Mouse (Mus musculus) neural tube, embryonic 13.5 days (tissue): ENCODE results near the gene Ccdc188. TPM values are rescaled to one million over a fixed set of nuclear protein-coding genes. Genes with fewer than 3 reads are reported as not detected.
A peak's percentile ranks its signal among the peaks of the same experiment; 100 is the strongest.

ENCODE experiments used
- ATAC-seq: fragments of 200-750 bp; cut with Nextera tagmentation; 2 replicates; pipeline ENCODE4 v1.8.0; 2017; ENCODE audit warnings: low read depth, mild to moderate bottlenecking, moderate TSS enrichment, moderate library complexity
- H3K27ac ChIP-seq: fragments of 300-500 bp; sonication (generic); replicated peaks from 2 replicates; pipeline ENCODE4 v1.5.1; 2015; ENCODE audit warnings: moderate library complexity, mild to moderate bottlenecking, inconsistent platforms
- H3K27me3 ChIP-seq: fragments of 300-500 bp; sonication (generic); 2 replicates; pipeline ENCODE4 v1.6.1; 2015; ENCODE audit warnings: mild to moderate bottlenecking, inconsistent platforms
- H3K36me3 ChIP-seq: fragments of 300-500 bp; sonication (generic); 2 replicates; pipeline ENCODE4 v1.6.1; 2015; ENCODE audit warnings: mild to moderate bottlenecking, inconsistent platforms
- H3K4me1 ChIP-seq: fragments of 300-500 bp; sonication (generic); replicated peaks from 2 replicates; pipeline ENCODE4 v1.6.1; 2015; ENCODE audit warnings: inconsistent platforms
- H3K4me2 ChIP-seq: fragments of 300-500 bp; sonication (generic); 2 replicates; pipeline ENCODE4 v1.6.1; 2015; ENCODE audit warnings: inconsistent platforms, mild to moderate bottlenecking, moderate library complexity
- H3K4me3 ChIP-seq: fragments of 300-500 bp; sonication (generic); 2 replicates; pipeline ENCODE4 v1.5.1; 2015; ENCODE audit warnings: mild to moderate bottlenecking, inconsistent platforms
- H3K9ac ChIP-seq: fragments of 300-500 bp; sonication (generic); 2 replicates; pipeline ENCODE4 v1.6.1; 2015; ENCODE audit warnings: moderate library complexity, mild to moderate bottlenecking, inconsistent platforms
- H3K9me3 ChIP-seq: fragments of 300-500 bp; sonication (generic); 2 replicates; pipeline ENCODE4 v1.6.1; 2016; ENCODE audit warnings: inconsistent platforms
- WGBS: fragments of 180-500 bp; shearing (Covaris S2); methylation state at CpG from one replicate; pipeline ENCODE4 v1.1.7; 2015; 5-methylcytosine and 5-hydroxymethylcytosine counted together
- polyA plus RNA-seq: library from polyadenylated mRNA; unstranded; fragments of >200 nt; fragmentation: Nextera tagmentation; extraction: Ambion mirVana; gene quantifications from 2 replicates; pipeline ENCODE4 v1.2.1, GENCODE M21; 2015

The Ccdc188 gene
- not detected in 2 replicates for polyA plus RNA-seq

- 84% methylated on average over 4 of the region's 4 CpGs for WGBS
- Histone ChIP-seq H3K4me1 (peaks cover 58% of the 10 kb centered on the region), H3K9ac (no peak within 1 kb of the TSS)
Measured at GRCm38 (mm10) chr16:18217579-18217978, at the start of gene Ccdc188. Gene Ccdc188, plus strand, starts transcription at chr16:18217879.

GRCm38 (mm10) chr16:18169156-18169555, 48.5 kb upstream of the Ccdc188 start:
- no peaks in the 10 kb centered on the region for H3K9me3 ChIP-seq
- no peak overlapping the region for H3K4me2 ChIP-seq
- H3K4me3 ChIP-seq, result no peak overlapping the region
- H3K27me3 ChIP-seq, result peaks cover 5% of the 10 kb centered on the region
- H3K36me3 ChIP-seq, result no peaks in the 10 kb centered on the region
- no peak overlapping the region for H3K27ac ChIP-seq
- H3K9ac ChIP-seq, result no peak overlapping the region
- no peak for ATAC-seq
- H3K4me1 ChIP-seq, result peaks cover 47% of the 10 kb centered on the region
- WGBS, result 85% methylated on average over 5 of the region's 5 CpGs

More at GRCm38 (mm10) chr16:18217579-18217978, at the start of gene Ccdc188:
- H3K9me3 ChIP-seq, result no peaks in the 10 kb centered on the region
- no peak within 1 kb of the TSS for H3K4me2 ChIP-seq
- H3K27ac ChIP-seq, result no peak within 1 kb of the TSS
- peaks cover 19% of the 10 kb centered on the region for H3K36me3 ChIP-seq
- no peak within 1 kb of the TSS for H3K4me3 ChIP-seq
- no peak for ATAC-seq
- no peaks in the 10 kb centered on the region for H3K27me3 ChIP-seq

- H3K4me3 ChIP-seq, result no peak overlapping the region
- H3K4me2 ChIP-seq, result no peak overlapping the region
- H3K4me1 ChIP-seq, result peaks cover 41% of the 10 kb centered on the region
- 84% methylated on average over 3 of the region's 3 CpGs for WGBS
- no peak overlapping the region for H3K27ac ChIP-seq
- no peaks in the 10 kb centered on the region for H3K9me3 ChIP-seq
- ATAC-seq, result no peak
- H3K27me3 ChIP-seq, result peaks cover 5% of the 10 kb centered on the region
- H3K9ac ChIP-seq, result no peak overlapping the region
- H3K36me3 ChIP-seq, result no peaks in the 10 kb centered on the region
Measured at GRCm38 (mm10) chr16:18169776-18170175, 47.9 kb upstream of the Ccdc188 start.

GRCm38 (mm10) chr16:18172266-18172855, 45.3 kb upstream of the Ccdc188 start:
- Histone ChIP-seq H3K4me1 (peaks cover 30% of the 10 kb centered on the region), H3K4me3 (no peak overlapping the region), H3K27me3 (peaks cover 5% of the 10 kb centered on the region), H3K9ac (no peak overlapping the region), H3K4me2 (no peak overlapping the region), H3K9me3 (no peaks in the 10 kb centered on the region), H3K27ac (no peak overlapping the region), H3K36me3 (no peaks in the 10 kb centered on the region)
- ATAC-seq, result peak; percentile 21; the same call in 1 of the 2 replicates
- WGBS, result 6% methylated on average over 7 of the region's 7 CpGs

GRCm38 (mm10) chr16:18173231-18173630, 44.4 kb upstream of the Ccdc188 start:
- Histone ChIP-seq H3K4me3 (no peak overlapping the region), H3K27ac (no peak overlapping the region), H3K27me3 (peaks cover 5% of the 10 kb centered on the region), H3K36me3 (no peaks in the 10 kb centered on the region), H3K4me2 (no peak overlapping the region), H3K4me1 (peaks cover 25% of the 10 kb centered on the region), H3K9me3 (no peaks in the 10 kb centered on the region), H3K9ac (peak overlapping the region; percentile 43)
- no peak for ATAC-seq
- 82% methylated on average over 9 of the region's 9 CpGs for WGBS

GRCm38 (mm10) chr16:18173788-18174187, 43.9 kb upstream of the Ccdc188 start:
- WGBS, result 63% methylated on average over 11 of the region's 11 CpGs
- Histone ChIP-seq H3K4me2 (no peak overlapping the region), H3K36me3 (no peaks in the 10 kb centered on the region), H3K9ac (no peak overlapping the region), H3K4me3 (no peak overlapping the region), H3K4me1 (peaks cover 25% of the 10 kb centered on the region), H3K27ac (no peak overlapping the region), H3K27me3 (peaks cover 5% of the 10 kb centered on the region), H3K9me3 (no peaks in the 10 kb centered on the region)
- ATAC-seq, result no peak

- no peak overlapping the region for H3K4me2 ChIP-seq
- H3K9me3 ChIP-seq, result no peaks in the 10 kb centered on the region
- H3K4me3 ChIP-seq, result no peak overlapping the region
- 60% methylated on average over 6 of the region's 6 CpGs for WGBS
- no peak for ATAC-seq
- peaks cover 35% of the 10 kb centered on the region for H3K4me1 ChIP-seq
- peaks cover 5% of the 10 kb centered on the region for H3K27me3 ChIP-seq
- H3K36me3 ChIP-seq, result no peaks in the 10 kb centered on the region
- no peak overlapping the region for H3K9ac ChIP-seq
- H3K27ac ChIP-seq, result no peak overlapping the region
Measured at GRCm38 (mm10) chr16:18175817-18176541, 41.7 kb upstream of the Ccdc188 start.

GRCm38 (mm10) chr16:18176758-18177157, 40.9 kb upstream of the Ccdc188 start:
- no peak overlapping the region for H3K9ac ChIP-seq
- H3K4me2 ChIP-seq, result no peak overlapping the region
- no peak overlapping the region for H3K27ac ChIP-seq
- H3K36me3 ChIP-seq, result no peaks in the 10 kb centered on the region
- peaks cover 43% of the 10 kb centered on the region for H3K4me1 ChIP-seq
- 82% methylated on average over 4 of the region's 4 CpGs for WGBS
- no peak for ATAC-seq
- no peaks in the 10 kb centered on the region for H3K9me3 ChIP-seq
- no peak overlapping the region for H3K4me3 ChIP-seq
- peaks cover 5% of the 10 kb centered on the region for H3K27me3 ChIP-seq

- 65% methylated on average over 2 of the region's 2 CpGs for WGBS
- Histone ChIP-seq H3K9ac (no peak overlapping the region), H3K4me3 (no peak overlapping the region), H3K36me3 (no peaks in the 10 kb centered on the region), H3K27me3 (no peaks in the 10 kb centered on the region), H3K27ac (no peak overlapping the region), H3K9me3 (no peaks in the 10 kb centered on the region), H3K4me2 (no peak overlapping the region), H3K4me1 (peaks cover 35% of the 10 kb centered on the region)
- ATAC-seq, result no peak
Measured at GRCm38 (mm10) chr16:18179591-18179990, 38.1 kb upstream of the Ccdc188 start.

- Histone ChIP-seq H3K9ac (peak overlapping the region; percentile 26; the same call in 1 of the 2 replicates), H3K27ac (peak overlapping the region; percentile 61), H3K27me3 (no peaks in the 10 kb centered on the region), H3K9me3 (no peaks in the 10 kb centered on the region), H3K4me3 (no peak overlapping the region), H3K4me2 (no peak overlapping the region), H3K36me3 (no peaks in the 10 kb centered on the region), H3K4me1 (peaks cover 39% of the 10 kb centered on the region)
- 6% methylated on average over 10 of the region's 10 CpGs for WGBS
- peak; percentile 41; the same call in 1 of the 2 replicates for ATAC-seq
Measured at GRCm38 (mm10) chr16:18181398-18181797, 36.3 kb upstream of the Ccdc188 start.

GRCm38 (mm10) chr16:18182766-18183165, 34.9 kb upstream of the Ccdc188 start:
- no peaks in the 10 kb centered on the region for H3K36me3 ChIP-seq
- 86% methylated on average over 8 of the region's 8 CpGs for WGBS
- H3K4me3 ChIP-seq, result no peak overlapping the region
- no peak for ATAC-seq
- H3K4me1 ChIP-seq, result peaks cover 43% of the 10 kb centered on the region
- H3K4me2 ChIP-seq, result no peak overlapping the region
- H3K27ac ChIP-seq, result no peak overlapping the region
- no peaks in the 10 kb centered on the region for H3K9me3 ChIP-seq
- no peaks in the 10 kb centered on the region for H3K27me3 ChIP-seq
- no peak overlapping the region for H3K9ac ChIP-seq

- Histone ChIP-seq H3K36me3 (no peaks in the 10 kb centered on the region), H3K4me1 (peaks cover 34% of the 10 kb centered on the region), H3K9me3 (no peaks in the 10 kb centered on the region), H3K27ac (peak overlapping the region; percentile 68), H3K9ac (no peak overlapping the region), H3K27me3 (no peaks in the 10 kb centered on the region), H3K4me2 (no peak overlapping the region), H3K4me3 (no peak overlapping the region)
- ATAC-seq, result peak; percentile 51
- WGBS, result 15% methylated on average over 8 of the region's 8 CpGs
Measured at GRCm38 (mm10) chr16:18185715-18186449, 31.8 kb upstream of the Ccdc188 start.
